8 mouse cellular contexts compared by ENCODE assay signal in genomic region chr3:79886357-79887091, GRCm38 (mm10). TPM values are rescaled to one million over a fixed set of nuclear protein-coding genes. Genes with fewer than 3 reads are reported as not detected.
DNase-seq lines count a peak whose midpoint lies in the region; ATAC-seq and TF ChIP-seq lines count a peak whose summit lies in the region.

No protein-coding gene starts in this region.

- peak in 1 of 2 experiments; percentile 17 for DNase-seq in layer of hippocampus, adult 2 months (ENCODE audit: low spot score in 2 of 2)
- no peak for DNase-seq in layer of hippocampus, postnatal 25 days (ENCODE audit: extremely low spot score in 1 of 2, low spot score in 1 of 2)
- DNase-seq in limb, embryonic 10.5 days (ENCODE audit: low spot score), result peak; percentile 53
- DNase-seq in urinary bladder, postnatal 25 days (ENCODE audit: low spot score), result no peak

- H3K9ac ChIP-seq in heart, embryonic 12.5 days, result peak overlapping the region; percentile 88

- peak overlapping the region; percentile 79 for H3K4me2 ChIP-seq in heart, embryonic 12.5 days

- peak; percentile 34; the same call in 1 of the 2 replicates for ATAC-seq in common myeloid progenitor, adult 5-6 weeks (replicated peaks; ENCODE audit: low read depth, poor library complexity, severe bottlenecking)
- peak; percentile 52 for ATAC-seq in heart, embryonic 12.5 days (ENCODE audit: insufficient number of reproducible peaks, low FRiP score)
- ATAC-seq in megakaryocyte progenitor cell, adult 5-6 weeks (replicated peaks; ENCODE audit: poor library complexity), result peak; percentile 60
- ATAC-seq in inflammation-experienced regulatory T-cells, adult 6 months, result no peak

- H3K36me3 ChIP-seq in heart, embryonic 12.5 days, result peaks cover 1% of the 10 kb centered on the region
- 0 out of 2 replicates have a peak, but pooled peaks cover under 1% of the 10 kb centered on the region for H3K36me3 ChIP-seq in limb, embryonic 10.5 days

- 78% methylated on average over 23 of the region's 23 CpGs for WGBS in heart, embryonic 12.5 days
- 75% methylated on average over 23 of the region's 23 CpGs for WGBS in limb, embryonic 10.5 days

- peak overlapping the region; percentile 83 for H3K27ac ChIP-seq in layer of hippocampus, adult 2 months
- peak overlapping the region; percentile 93 for H3K27ac ChIP-seq in heart, embryonic 12.5 days (ENCODE audit: poor library complexity, severe bottlenecking)
- peak overlapping the region; percentile 89 for H3K27ac ChIP-seq in limb, embryonic 10.5 days

- H3K9me3 ChIP-seq in heart, embryonic 12.5 days (replicated peaks), result no peaks in the 10 kb centered on the region
- H3K9me3 ChIP-seq in limb, embryonic 10.5 days (replicated peaks), result no peaks in the 10 kb centered on the region

- peak; percentile 70 for TF ChIP-seq CTCF in layer of hippocampus, adult 2 months (conservative IDR thresholded peaks at IDR 0.05)

- H3K27me3 ChIP-seq in heart, embryonic 12.5 days (replicated peaks), result no peaks in the 10 kb centered on the region
- no peaks in the 10 kb centered on the region for H3K27me3 ChIP-seq in limb, embryonic 10.5 days (ENCODE audit: low read depth, poor library complexity, severe bottlenecking)

- peak overlapping the region; percentile 3 for H3K4me3 ChIP-seq in layer of hippocampus, adult 2 months
- peak overlapping the region; percentile 57 for H3K4me3 ChIP-seq in heart, embryonic 12.5 days
- peak overlapping the region; percentile 48 for H3K4me3 ChIP-seq in limb, embryonic 10.5 days

- peaks cover 31% of the 10 kb centered on the region for H3K4me1 ChIP-seq in heart, embryonic 12.5 days (replicated peaks)
- H3K4me1 ChIP-seq in limb, embryonic 10.5 days, result peaks cover 34% of the 10 kb centered on the region

RNA-seq across cellular contexts. Expression of gene Fam198b, which starts 2.2 kb away (rescaled TPM):
- total RNA-seq in layer of hippocampus, adult 2 months (2021), result 1 to 10 TPM; 4.8 to 5.8 TPM
- 1 to 10 TPM; 5.4 to 6.9 TPM for total RNA-seq in layer of hippocampus, postnatal 25 days (2021)
- 0.55 TPM in 1 of 2 replicates, not detected in the other for total RNA-seq in common myeloid progenitor, adult 5-6 weeks (2017)
- 61.4 and 61.8 TPM in 2 replicates for polyA plus RNA-seq in heart, embryonic 12.5 days (2016; fragmentation: Nextera tagmentation; extraction: Ambion mirVana)
- polyA plus RNA-seq in limb, embryonic 10.5 days (2016; fragmentation: Nextera tagmentation; extraction: Ambion mirVana), result 7.7 and 8.5 TPM in 2 replicates
- total RNA-seq in megakaryocyte progenitor cell, adult 5-6 weeks (2015), result 0.12 and 2.8 TPM in 2 replicates
- 0.04 and 2.6 TPM in 2 replicates for total RNA-seq in megakaryocyte progenitor cell, adult 5-6 weeks (2017)
- under 1 TPM in 1 of 3 experiments, not detected in 2; 0.26 TPM for polyA plus RNA-seq in inflammation-experienced regulatory T-cells, adult 6 months (2017; shearing (Covaris generic))

RNA-seq across cellular contexts. Expression of gene Tmem144, which starts 34.0 kb away (rescaled TPM):
- 10 to 100 TPM; 18.3 to 23.4 TPM for total RNA-seq in layer of hippocampus, adult 2 months (2021)
- 10 to 100 TPM; 19.1 to 20.3 TPM for total RNA-seq in layer of hippocampus, postnatal 25 days (2021)
- 1.1 and 7.4 TPM in 2 replicates for total RNA-seq in common myeloid progenitor, adult 5-6 weeks (2017)
- 12.6 and 13.5 TPM in 2 replicates for polyA plus RNA-seq in heart, embryonic 12.5 days (2016; fragmentation: Nextera tagmentation; extraction: Ambion mirVana)
- polyA plus RNA-seq in limb, embryonic 10.5 days (2016; fragmentation: Nextera tagmentation; extraction: Ambion mirVana), result 3.4 and 3.8 TPM in 2 replicates
- 2.2 and 4.3 TPM in 2 replicates for total RNA-seq in megakaryocyte progenitor cell, adult 5-6 weeks (2015)
- total RNA-seq in megakaryocyte progenitor cell, adult 5-6 weeks (2017), result 1.5 and 2.2 TPM in 2 replicates
- polyA plus RNA-seq in inflammation-experienced regulatory T-cells, adult 6 months (2017; shearing (Covaris generic)), result under 1 TPM in 2 of 3 experiments, not detected in 1; 0.50 to 0.83 TPM

Comparison
In these comparisons a context has a peak if more than half of its experiments do, and no peak if none do; other contexts are left out.
1. H3K4me3 ChIP-seq: peak in every context shown above with its lines; median percentile 57 in heart, embryonic 12.5 days; 48 in limb, embryonic 10.5 days; 3 in layer of hippocampus, adult 2 months.